Mouse (Mus musculus) liver, embryonic 11.5 days (tissue): Measurements from ENCODE around the gene D7Ertd443e. TPM values are rescaled to one million over a fixed set of nuclear protein-coding genes. Genes with fewer than 3 reads are reported as not detected.

Source experiments
- ATAC-seq: fragments of 200-750 bp; cut with Nextera tagmentation; replicated peaks from 2 replicates; pipeline ENCODE4 v1.8.0; 2017; ENCODE audit warnings: moderate number of reproducible peaks, mild to moderate bottlenecking, moderate TSS enrichment, moderate library complexity; ENCODE audit not compliant: low FRiP score
- DNase-seq: peaks from one replicate; pipeline ENCODE4 v3.0.0-alpha.2; 2017; ENCODE audit warnings: low spot score
- H3K27ac ChIP-seq: fragments of 300-500 bp; sonication (generic); 2 replicates; pipeline ENCODE4 v1.5.1; 2014; ENCODE audit warnings: mild to moderate bottlenecking, low read depth, low read length, control low read depth
- H3K27me3 ChIP-seq: fragments of 300-500 bp; sonication (generic); replicated peaks from 2 replicates; pipeline ENCODE4 v1.6.1; 2014; ENCODE audit warnings: low read length, mixed read lengths; ENCODE audit not compliant: control insufficient read depth, insufficient read depth
- H3K36me3 ChIP-seq: fragments of 300-500 bp; sonication (generic); 2 replicates; pipeline ENCODE4 v1.6.1; 2014; ENCODE audit warnings: mild to moderate bottlenecking, low read length, moderate library complexity, mixed read lengths; ENCODE audit not compliant: control insufficient read depth, insufficient read depth
- H3K4me1 ChIP-seq: fragments of 300-500 bp; sonication (generic); replicated peaks from 2 replicates; pipeline ENCODE4 v1.6.1; 2014; ENCODE audit warnings: low read length, mixed read lengths; ENCODE audit not compliant: control insufficient read depth, insufficient read depth
- H3K4me2 ChIP-seq: fragments of 300-500 bp; sonication (generic); 2 replicates; pipeline ENCODE4 v1.6.1; 2014; ENCODE audit warnings: mild to moderate bottlenecking, control low read depth, moderate library complexity
- H3K4me3 ChIP-seq: fragments of 300-500 bp; sonication (generic); 2 replicates; pipeline ENCODE4 v1.5.1; 2014; ENCODE audit warnings: low read depth, low read length, control low read depth
- H3K9ac ChIP-seq: fragments of 300-500 bp; sonication (generic); 2 replicates; pipeline ENCODE4 v1.6.1; 2014; ENCODE audit warnings: low read depth, low read length, control low read depth
- H3K9me3 ChIP-seq: fragments of 300-500 bp; sonication (generic); 2 replicates; pipeline ENCODE4 v1.6.1; 2016; ENCODE audit warnings: low read length, inconsistent platforms, mixed read lengths; ENCODE audit not compliant: control insufficient read depth
- WGBS: fragments of 180-500 bp; shearing (Covaris S2); extraction: QIAGEN DNeasy Blood & Tissue Kit; methylation state at CpG from one replicate; pipeline ENCODE4 v1.1.7; 2014; 5-methylcytosine and 5-hydroxymethylcytosine counted together
- polyA plus RNA-seq: library from polyadenylated mRNA; unstranded; fragments of >200 nt; fragmentation: Nextera tagmentation; extraction: Ambion mirVana; gene quantifications from 2 replicates; pipeline ENCODE4 v1.2.1, GENCODE M21; 2014

The D7Ertd443e gene
- not detected in 2 replicates for polyA plus RNA-seq

DNA sequence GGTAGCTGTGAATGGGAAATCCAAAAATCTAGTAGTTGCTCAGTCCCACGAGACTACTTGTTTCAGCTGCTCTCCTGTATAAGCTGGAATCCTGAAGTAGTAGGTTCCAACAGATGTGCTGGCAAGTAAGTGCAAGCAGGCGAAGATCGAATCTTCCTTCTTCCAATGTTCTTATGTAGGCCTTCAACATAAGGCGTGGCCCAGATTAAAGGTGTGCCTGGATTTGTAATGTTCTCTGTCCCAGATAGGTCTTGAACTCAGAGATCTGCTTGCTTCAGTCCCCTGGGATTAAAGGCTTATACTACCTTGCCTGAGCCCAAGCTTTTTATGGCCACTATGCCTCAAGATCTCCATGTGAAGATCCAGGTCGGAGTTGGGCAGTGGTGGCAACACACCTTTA, at the start of gene D7Ertd443e:
D7Ertd443e (minus strand) TSS at position 101 of the 400 bp plus-strand sequence.
- ATAC-seq (no peak), DNase-seq (no peak)
- no peak within 1 kb of the TSS for H3K27ac ChIP-seq
- H3K4me2 ChIP-seq, result no peak within 1 kb of the TSS
- no peak within 1 kb of the TSS for H3K9ac ChIP-seq
- H3K27me3 ChIP-seq, result no peaks in the 10 kb centered on the region
- H3K9me3 ChIP-seq, result no peaks in the 10 kb centered on the region
- H3K4me1 ChIP-seq, result no peaks in the 10 kb centered on the region
- H3K4me3 ChIP-seq, result no peak within 1 kb of the TSS
- H3K36me3 ChIP-seq, result no peaks in the 10 kb centered on the region
- 83% methylated on average over 5 of the region's 5 CpGs for WGBS

GRCm38 (mm10) chr7:134431681-134432080, 46.2 kb upstream of the D7Ertd443e start:
- Histone ChIP-seq H3K27ac (no peak overlapping the region), H3K4me2 (no peak overlapping the region), H3K9ac (no peak overlapping the region), H3K9me3 (no peaks in the 10 kb centered on the region), H3K36me3 (no peaks in the 10 kb centered on the region), H3K4me3 (no peak overlapping the region), H3K4me1 (no peaks in the 10 kb centered on the region), H3K27me3 (no peaks in the 10 kb centered on the region)
- no peak for ATAC-seq
- 75% methylated on average over 3 of the region's 3 CpGs for WGBS
- no peak for DNase-seq

- Histone ChIP-seq H3K36me3 (no peaks in the 10 kb centered on the region), H3K9ac (no peak overlapping the region), H3K4me2 (no peak overlapping the region), H3K9me3 (no peaks in the 10 kb centered on the region), H3K27ac (no peak overlapping the region), H3K4me1 (no peaks in the 10 kb centered on the region), H3K27me3 (no peaks in the 10 kb centered on the region), H3K4me3 (no peak overlapping the region)
- no peak for DNase-seq
- 80% methylated on average over 2 of the region's 2 CpGs for WGBS
- no peak for ATAC-seq
Measured at GRCm38 (mm10) chr7:134428676-134429075, 43.2 kb upstream of the D7Ertd443e start.

- ATAC-seq, result no peak
- 88% methylated on average over 9 of the region's 9 CpGs for WGBS
Measured at GRCm38 (mm10) chr7:134415014-134415413, 29.6 kb upstream of the D7Ertd443e start.

DNA sequence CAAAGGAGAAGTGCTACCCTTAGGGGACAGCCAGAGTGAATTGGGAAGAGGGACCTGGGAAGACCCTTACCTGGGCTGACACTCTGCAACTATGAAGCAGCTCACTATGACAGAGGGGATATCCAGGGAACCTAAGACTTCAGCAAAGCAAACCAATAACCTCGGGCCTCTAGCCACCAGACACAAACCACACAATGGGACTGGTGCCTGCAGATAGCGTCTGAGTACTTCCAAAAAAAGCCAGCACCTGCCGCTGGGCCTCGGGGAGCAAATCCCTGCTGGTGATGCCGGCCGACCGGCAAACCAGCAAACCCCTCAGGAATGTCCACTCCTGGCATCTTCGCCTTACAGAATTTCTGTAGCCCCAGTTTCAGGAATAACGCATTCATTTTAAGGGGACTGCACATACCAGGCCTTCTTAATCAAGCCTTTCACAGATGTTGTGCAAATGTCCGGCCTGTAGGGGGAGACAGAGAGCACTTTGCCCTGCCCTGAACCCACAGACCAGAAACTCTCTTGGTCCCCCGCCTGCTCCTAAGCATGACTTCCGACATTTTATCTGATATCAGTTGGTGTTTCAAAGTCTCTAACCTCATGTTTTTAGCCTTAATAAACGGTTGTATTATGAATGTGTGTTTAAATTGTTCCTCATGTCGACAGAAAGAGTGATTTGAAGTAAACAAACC, 28.7 kb upstream of the D7Ertd443e start:
- Histone ChIP-seq H3K4me2 (no peak overlapping the region), H3K27me3 (no peaks in the 10 kb centered on the region), H3K36me3 (no peaks in the 10 kb centered on the region), H3K4me3 (no peak overlapping the region), H3K9me3 (no peaks in the 10 kb centered on the region), H3K27ac (no peak overlapping the region), H3K4me1 (no peaks in the 10 kb centered on the region), H3K9ac (no peak overlapping the region)
- DNase-seq, result no peak
- WGBS, result 34% methylated on average over 14 of the region's 14 CpGs
- ATAC-seq, result no peak

More at GRCm38 (mm10) chr7:134415014-134415413, 29.6 kb upstream of the D7Ertd443e start:
- Histone ChIP-seq H3K4me1 (no peaks in the 10 kb centered on the region), H3K36me3 (no peaks in the 10 kb centered on the region), H3K4me2 (no peak overlapping the region), H3K4me3 (no peak overlapping the region), H3K27ac (no peak overlapping the region), H3K9me3 (no peaks in the 10 kb centered on the region), H3K9ac (no peak overlapping the region), H3K27me3 (no peaks in the 10 kb centered on the region)
- no peak for DNase-seq

DNA sequence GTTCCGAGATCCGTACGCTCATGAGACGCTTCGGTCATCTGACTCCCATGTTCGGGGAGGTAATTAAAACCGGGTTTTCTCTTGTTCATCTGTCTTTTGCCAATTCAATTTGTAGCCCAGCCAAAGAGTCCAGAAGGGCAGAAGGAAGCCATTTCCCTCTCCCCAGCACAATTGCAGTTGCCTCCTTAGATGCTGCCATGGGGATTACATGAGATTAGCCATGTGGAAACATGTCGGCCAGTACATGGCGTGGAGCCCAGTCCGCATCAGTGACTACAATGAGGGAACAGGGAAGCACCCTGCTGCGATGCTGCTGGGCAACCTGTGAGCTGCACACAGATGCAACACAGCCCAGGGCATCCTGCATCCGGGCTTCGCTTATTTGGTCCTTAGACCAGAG, 23.2 kb upstream of the D7Ertd443e start:
- Histone ChIP-seq H3K27me3 (no peaks in the 10 kb centered on the region), H3K9ac (no peak overlapping the region), H3K27ac (no peak overlapping the region), H3K9me3 (no peaks in the 10 kb centered on the region), H3K4me1 (no peaks in the 10 kb centered on the region), H3K4me2 (no peak overlapping the region), H3K4me3 (no peak overlapping the region), H3K36me3 (no peaks in the 10 kb centered on the region)
- ATAC-seq (no peak), DNase-seq (no peak)
- WGBS, result 85% methylated on average over 13 of the region's 13 CpGs

- Histone ChIP-seq H3K9me3 (no peaks in the 10 kb centered on the region), H3K4me2 (no peak overlapping the region), H3K9ac (no peak overlapping the region), H3K27ac (no peak overlapping the region), H3K4me1 (no peaks in the 10 kb centered on the region), H3K4me3 (no peak overlapping the region), H3K36me3 (no peaks in the 10 kb centered on the region), H3K27me3 (no peaks in the 10 kb centered on the region)
- no peak for ATAC-seq
- DNase-seq, result no peak
- WGBS, result 83% methylated on average over 2 of the region's 2 CpGs
Measured at GRCm38 (mm10) chr7:134400746-134401145, 15.3 kb upstream of the D7Ertd443e start.

- Histone ChIP-seq H3K9ac (no peak overlapping the region), H3K4me1 (no peaks in the 10 kb centered on the region), H3K4me3 (no peak overlapping the region), H3K27me3 (no peaks in the 10 kb centered on the region), H3K36me3 (no peaks in the 10 kb centered on the region), H3K4me2 (no peak overlapping the region), H3K9me3 (no peaks in the 10 kb centered on the region), H3K27ac (no peak overlapping the region)
- DNase-seq, result no peak
- no peak for ATAC-seq
- 72% methylated on average over 8 of the region's 8 CpGs for WGBS
Measured at GRCm38 (mm10) chr7:134396769-134397168, 11.3 kb upstream of the D7Ertd443e start.

- no peaks in the 10 kb centered on the region for H3K27me3 ChIP-seq
- H3K9me3 ChIP-seq, result no peaks in the 10 kb centered on the region
- H3K4me1 ChIP-seq, result no peaks in the 10 kb centered on the region
- no peak overlapping the region for H3K9ac ChIP-seq
- WGBS, result 74% methylated on average over 3 of the region's 3 CpGs
- H3K36me3 ChIP-seq, result no peaks in the 10 kb centered on the region
- no peak for ATAC-seq
- no peak overlapping the region for H3K27ac ChIP-seq
- H3K4me3 ChIP-seq, result no peak overlapping the region
- DNase-seq, result no peak
- no peak overlapping the region for H3K4me2 ChIP-seq
Measured at GRCm38 (mm10) chr7:134382791-134383190, 2.7 kb downstream of the D7Ertd443e start.
